Mouse (Mus musculus): ENCODE results near the gene Trim41. TPM values are rescaled to one million over a fixed set of nuclear protein-coding genes. Genes with fewer than 3 reads are reported as not detected.
A peak's percentile ranks its signal among the peaks of the same experiment; 100 is the strongest.

Gene Trim41
- total and polyA plus RNA-seq, 2 experiments from 2014 or later = 4.4 to 47.1 TPM

- peak overlapping the region; percentile 69 for H3K4me3 ChIP-seq (ENCODE audit: low read depth, low read length)
- H3K9ac ChIP-seq = peak overlapping the region; percentile 77
- ATAC-seq (peak; percentile 9), DNase-seq (no peak)
- peaks cover 7% of the 10 kb centered on the region for H3K4me1 ChIP-seq (ENCODE audit: insufficient read depth)
- 1% methylated on average over 16 of the region's 16 CpGs for WGBS
- TF ChIP-seq CTCF (IDR thresholded peaks at IDR 0.05; ENCODE audit: low read depth) = no peak
- peak overlapping the region; percentile 72 for H3K27ac ChIP-seq (ENCODE audit: low read depth, low read length)
- no peaks in the 10 kb centered on the region for H3K27me3 ChIP-seq (ENCODE audit: insufficient read depth, low read length)
- no peaks in the 10 kb centered on the region for H3K9me3 ChIP-seq (ENCODE audit: low read length)
- peak overlapping the region; percentile 85 for H3K4me2 ChIP-seq (ENCODE audit: low read depth)
- H3K36me3 ChIP-seq (ENCODE audit: insufficient read depth) = no peaks in the 10 kb centered on the region
These were observed 21.1 kb upstream of the Trim41 start for GRCm38 (mm10) chr11:48838181-48838797.

- peak overlapping the region; percentile 85 for H3K4me2 ChIP-seq (ENCODE audit: low read depth)
- H3K4me1 ChIP-seq (ENCODE audit: insufficient read depth) = peaks cover 7% of the 10 kb centered on the region
- peak overlapping the region; percentile 69 for H3K4me3 ChIP-seq (ENCODE audit: low read depth, low read length)
- peak overlapping the region; percentile 72 for H3K27ac ChIP-seq (ENCODE audit: low read depth, low read length)
- peak overlapping the region; percentile 77 for H3K9ac ChIP-seq
- no peaks in the 10 kb centered on the region for H3K36me3 ChIP-seq (ENCODE audit: insufficient read depth)
- 4% methylated on average over 75 of the region's 77 CpGs for WGBS
- peak; percentile 71 for DNase-seq
- TF ChIP-seq CTCF (IDR thresholded peaks at IDR 0.05; ENCODE audit: low read depth) = peak; percentile 3; the same call in 1 of the 2 replicates
- no peaks in the 10 kb centered on the region for H3K27me3 ChIP-seq (ENCODE audit: insufficient read depth, low read length)
- ATAC-seq = peak; percentile 34
- no peaks in the 10 kb centered on the region for H3K9me3 ChIP-seq (ENCODE audit: low read length)
These were observed 20.4 kb upstream of the Trim41 start for GRCm38 (mm10) chr11:48837310-48838180.

- H3K4me1 ChIP-seq (ENCODE audit: insufficient read depth) = peaks cover 7% of the 10 kb centered on the region
- H3K27me3 ChIP-seq (ENCODE audit: insufficient read depth, low read length) = no peaks in the 10 kb centered on the region
- WGBS = 10% methylated on average over 11 of the region's 11 CpGs
- TF ChIP-seq CTCF (IDR thresholded peaks at IDR 0.05; ENCODE audit: low read depth) = no peak
- peak overlapping the region; percentile 77 for H3K9ac ChIP-seq
- peak overlapping the region; percentile 85 for H3K4me2 ChIP-seq (ENCODE audit: low read depth)
- H3K36me3 ChIP-seq (ENCODE audit: insufficient read depth) = no peaks in the 10 kb centered on the region
- no peak for DNase-seq
- no peaks in the 10 kb centered on the region for H3K9me3 ChIP-seq (ENCODE audit: low read length)
- H3K27ac ChIP-seq (ENCODE audit: low read depth, low read length) = peak overlapping the region; percentile 72; the same call in 1 of the 2 replicates
- no peak for ATAC-seq
- H3K4me3 ChIP-seq (ENCODE audit: low read depth, low read length) = peak overlapping the region; percentile 69
These were observed 19.8 kb upstream of the Trim41 start for GRCm38 (mm10) chr11:48836990-48837309.

GRCm38 (mm10) chr11:48835923-48836322, 18.8 kb upstream of the Trim41 start:
- Histone ChIP-seq H3K9me3 (ENCODE audit: low read length) (no peaks in the 10 kb centered on the region), H3K36me3 (ENCODE audit: insufficient read depth) (no peaks in the 10 kb centered on the region), H3K4me1 (ENCODE audit: insufficient read depth) (peaks cover 7% of the 10 kb centered on the region), H3K9ac (no peak overlapping the region), H3K4me3 (ENCODE audit: low read depth, low read length) (no peak overlapping the region), H3K27ac (ENCODE audit: low read depth, low read length) (no peak overlapping the region), H3K27me3 (ENCODE audit: insufficient read depth, low read length) (no peaks in the 10 kb centered on the region), H3K4me2 (ENCODE audit: low read depth) (no peak overlapping the region)
- WGBS = 77% methylated on average over 6 of the region's 6 CpGs
- no peak for TF ChIP-seq CTCF (IDR thresholded peaks at IDR 0.05; ENCODE audit: low read depth)
- ATAC-seq (no peak), DNase-seq (no peak)

- H3K36me3 ChIP-seq (ENCODE audit: insufficient read depth) = no peaks in the 10 kb centered on the region
- peak overlapping the region; percentile 78 for H3K27ac ChIP-seq (ENCODE audit: low read depth, low read length)
- H3K4me2 ChIP-seq (ENCODE audit: low read depth) = peak overlapping the region; percentile 50
- H3K9me3 ChIP-seq (ENCODE audit: low read length) = no peaks in the 10 kb centered on the region
- peak overlapping the region; percentile 49 for H3K9ac ChIP-seq
- H3K27me3 ChIP-seq (ENCODE audit: insufficient read depth, low read length) = no peaks in the 10 kb centered on the region
- TF ChIP-seq CTCF (IDR thresholded peaks at IDR 0.05; ENCODE audit: low read depth) = no peak
- H3K4me3 ChIP-seq (ENCODE audit: low read depth, low read length) = peak overlapping the region; percentile 68
- WGBS = under 1% methylated on average over 30 of the region's 30 CpGs
- peaks cover 7% of the 10 kb centered on the region for H3K4me1 ChIP-seq (ENCODE audit: insufficient read depth)
- ATAC-seq (peak; percentile 91), DNase-seq (peak; percentile 96)
These were observed 16.8 kb upstream of the Trim41 start for GRCm38 (mm10) chr11:48833731-48834639.

- WGBS = 36% methylated on average over 9 of the region's 9 CpGs
- H3K27ac ChIP-seq (ENCODE audit: low read depth, low read length) = no peak overlapping the region
- no peaks in the 10 kb centered on the region for H3K27me3 ChIP-seq (ENCODE audit: insufficient read depth, low read length)
- H3K9ac ChIP-seq = 0 out of 2 replicates have a peak overlapping the region, but pooled peaks have one; percentile 49
- H3K9me3 ChIP-seq (ENCODE audit: low read length) = no peaks in the 10 kb centered on the region
- H3K4me2 ChIP-seq (ENCODE audit: low read depth) = peak overlapping the region; percentile 50
- no peaks in the 10 kb centered on the region for H3K36me3 ChIP-seq (ENCODE audit: insufficient read depth)
- ATAC-seq (no peak), DNase-seq (no peak)
- peak overlapping the region; percentile 68 for H3K4me3 ChIP-seq (ENCODE audit: low read depth, low read length)
- peaks cover under 1% of the 10 kb centered on the region for H3K4me1 ChIP-seq (ENCODE audit: insufficient read depth)
- no peak for TF ChIP-seq CTCF (IDR thresholded peaks at IDR 0.05; ENCODE audit: low read depth)
These were observed 16.1 kb upstream of the Trim41 start for GRCm38 (mm10) chr11:48833078-48833730.

Data from forebrain, postnatal 0 days (tissue).